Mouse (Mus musculus) 416B (cell line): ENCODE measurements around the gene Pip4k2c.

Source experiments
- DNase-seq: peaks from one replicate; pipeline ENCODE4 v3.0.0; 2011; ENCODE audit warnings: low read depth

Pip4k2c gene

GRCm38 (mm10) chr10:127211414-127211854 lies at the start of gene Pip4k2c:
TSS of gene Pip4k2c (minus strand) at chr10:127211585.
- peak; percentile 88 for DNase-seq

DNA sequence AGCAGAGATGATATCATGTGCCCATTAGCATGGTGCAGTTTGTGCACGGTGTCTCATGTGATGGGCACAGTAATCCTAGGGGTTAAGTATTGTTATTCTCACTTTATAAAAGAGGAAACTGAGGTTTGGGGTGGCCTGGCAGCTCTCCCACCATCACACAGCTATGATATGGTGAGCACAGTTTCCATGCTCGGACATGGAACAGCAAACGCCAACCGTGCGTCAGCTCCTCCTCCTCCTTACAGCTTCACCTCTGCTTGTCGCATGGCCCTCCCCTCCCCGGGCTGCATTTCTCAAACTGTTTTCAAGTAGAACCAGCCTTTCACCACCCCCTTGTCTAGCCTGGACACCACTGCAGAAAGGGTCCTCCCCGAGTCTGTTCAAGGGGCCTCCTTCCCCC lies 47.1 kb upstream of the Pip4k2c start:
- DNase-seq = no peak

- DNase-seq = no peak
Measured at GRCm38 (mm10) chr10:127257790-127258189, 46.4 kb upstream of the Pip4k2c start.

DNA sequence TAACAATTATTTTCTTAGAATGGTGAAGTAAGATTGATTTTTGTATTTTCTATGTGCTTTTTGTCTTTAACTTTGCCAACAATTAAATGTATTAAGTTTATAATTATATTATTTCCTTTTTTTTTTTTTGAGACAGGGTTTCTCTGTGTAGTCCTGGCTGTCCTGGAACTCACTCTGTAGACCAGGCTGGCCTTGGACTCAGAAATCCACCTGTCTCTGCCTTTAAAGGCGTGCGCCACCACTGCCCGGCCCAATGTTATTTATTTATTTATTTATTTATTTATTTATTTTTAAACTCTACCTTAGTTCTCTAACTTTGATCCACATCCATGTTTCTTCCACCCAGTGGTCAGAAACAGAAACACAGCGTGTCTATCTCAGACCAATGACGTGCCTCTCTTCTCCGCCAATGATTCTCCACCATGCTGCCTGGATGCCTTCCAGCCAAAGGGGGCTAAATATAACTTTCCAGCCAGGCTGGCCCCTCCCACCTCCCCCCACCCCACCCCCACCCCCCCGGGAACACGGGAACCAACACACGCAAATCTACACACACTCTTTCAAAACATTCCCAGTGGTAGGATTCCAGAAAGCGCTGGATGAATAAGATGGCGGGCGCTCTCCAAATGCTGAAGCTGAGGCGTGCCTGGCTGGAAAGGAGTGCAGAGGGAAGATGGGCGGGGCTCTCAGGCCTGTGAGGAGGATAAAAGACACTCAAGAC lies 44.4 kb upstream of the Pip4k2c start:
- no peak for DNase-seq

GRCm38 (mm10) chr10:127250810-127251209 lies 39.4 kb upstream of the Pip4k2c start:
- peak; percentile 59 for DNase-seq

- no peak for DNase-seq
Measured at GRCm38 (mm10) chr10:127238241-127238824, 26.9 kb upstream of the Pip4k2c start.

DNA sequence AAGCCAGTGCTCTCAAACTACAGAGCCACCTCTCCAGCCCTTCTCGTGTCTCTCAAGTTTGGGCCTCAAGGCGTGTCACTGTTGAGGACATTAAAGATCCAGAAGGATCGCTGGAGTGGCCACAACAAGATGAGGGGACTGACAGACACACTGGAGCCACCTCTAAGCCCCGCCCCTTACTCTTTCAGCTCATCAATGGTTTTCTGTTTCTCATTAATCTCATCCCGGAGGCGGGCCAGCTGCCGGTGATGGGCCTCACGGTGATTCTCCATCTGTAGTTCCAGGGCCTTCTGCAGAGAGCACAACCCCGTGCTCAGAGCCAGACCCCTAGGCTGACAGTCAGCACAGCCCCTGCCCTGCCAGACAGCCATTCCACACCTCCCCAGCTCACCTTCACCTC lies 25.2 kb upstream of the Pip4k2c start:
- DNase-seq = no peak

DNA sequence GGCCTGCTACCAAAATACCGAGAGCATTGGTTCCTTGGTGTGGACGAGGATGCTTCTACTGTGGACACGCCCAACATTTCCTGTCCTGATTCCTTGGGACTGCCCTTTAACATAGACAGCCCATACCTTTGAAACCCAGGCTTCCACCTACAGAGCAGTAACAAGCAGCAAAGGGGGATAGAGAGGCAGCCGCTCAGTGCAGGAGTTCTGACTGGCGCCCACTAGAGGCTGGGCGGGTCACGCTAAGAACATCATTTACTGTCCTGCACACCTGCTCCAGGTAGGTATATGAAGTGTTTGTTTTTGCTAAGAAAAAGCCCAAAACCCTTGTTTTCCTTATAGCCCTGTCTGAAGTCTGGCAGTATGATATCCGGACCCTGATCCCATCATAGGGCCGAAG lies 21.8 kb upstream of the Pip4k2c start:
- peak; percentile 42 for DNase-seq

- no peak for DNase-seq
Measured at GRCm38 (mm10) chr10:127231741-127232140, 20.4 kb upstream of the Pip4k2c start.

- peak; percentile 73 for DNase-seq
Measured at GRCm38 (mm10) chr10:127230693-127231092, 19.3 kb upstream of the Pip4k2c start.

DNA sequence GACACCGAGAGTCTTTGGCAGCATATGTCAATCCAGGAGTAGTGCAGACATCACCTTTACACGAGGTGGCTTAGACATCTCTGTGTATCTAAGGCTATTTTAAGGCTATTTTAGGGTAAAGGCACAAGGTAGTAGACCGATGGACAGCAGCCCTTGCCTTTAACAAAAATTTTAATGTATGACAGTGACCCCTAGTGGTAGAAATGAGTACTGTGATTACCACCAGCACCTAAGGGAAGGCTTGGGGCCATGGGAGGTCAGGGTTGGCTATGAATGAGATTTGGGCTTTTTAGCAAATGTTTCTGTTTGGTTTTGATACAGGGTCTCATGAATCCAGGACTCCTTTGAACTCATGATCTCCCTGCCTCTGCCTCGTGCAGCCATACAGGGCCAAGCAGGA lies 17.5 kb upstream of the Pip4k2c start:
- DNase-seq = peak; percentile 85

GRCm38 (mm10) chr10:127227163-127227562 lies 15.8 kb upstream of the Pip4k2c start:
- DNase-seq = peak; percentile 46

GRCm38 (mm10) chr10:127226318-127226895 lies 15.0 kb upstream of the Pip4k2c start:
- peak; percentile 36 for DNase-seq

- DNase-seq = peak; percentile 77
Measured at GRCm38 (mm10) chr10:127225732-127226131, 14.3 kb upstream of the Pip4k2c start.

- DNase-seq = no peak
Measured at GRCm38 (mm10) chr10:127225213-127225612, 13.8 kb upstream of the Pip4k2c start.

- DNase-seq = no peak
Measured at GRCm38 (mm10) chr10:127218339-127218738, 7.0 kb upstream of the Pip4k2c start.

DNA sequence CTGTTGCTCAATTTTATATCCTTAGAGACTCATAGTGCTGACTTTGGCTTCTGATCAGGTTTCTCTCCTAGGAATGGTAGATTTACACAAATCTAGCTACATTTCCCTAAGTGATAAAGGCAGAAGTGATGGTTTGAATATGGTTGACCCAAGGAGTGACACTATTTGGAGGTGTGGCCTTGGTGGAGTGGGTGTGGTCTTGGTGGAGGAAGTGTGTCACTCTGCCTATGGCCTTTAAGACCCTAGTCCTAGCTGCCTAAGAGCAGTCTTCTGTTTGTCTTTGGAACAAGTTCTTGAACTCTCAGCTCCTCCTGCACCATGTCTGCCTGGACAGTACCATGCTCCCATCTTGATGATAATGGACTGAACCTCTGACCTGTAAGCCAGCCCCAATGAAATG lies 5.8 kb upstream of the Pip4k2c start:
- no peak for DNase-seq

DNA sequence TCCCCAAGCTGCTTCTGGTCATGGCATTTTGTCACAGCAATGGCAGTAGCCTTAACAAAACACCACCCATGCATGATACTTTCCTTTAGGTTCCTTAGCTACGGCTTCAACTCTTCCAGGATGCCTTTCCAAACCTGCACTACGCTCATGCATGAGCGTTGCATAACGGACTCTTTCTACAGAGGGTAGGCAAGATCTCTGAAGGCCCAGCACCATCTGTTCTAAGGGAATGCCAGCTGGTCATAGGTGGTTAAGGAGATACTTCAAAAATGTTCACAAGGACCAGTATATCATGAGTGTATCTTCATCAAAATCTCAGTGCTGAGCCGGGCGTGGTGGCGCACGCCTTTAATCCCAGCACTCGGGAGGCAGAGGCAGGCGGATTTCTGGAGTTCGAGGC lies 5.1 kb upstream of the Pip4k2c start:
- no peak for DNase-seq

GRCm38 (mm10) chr10:127214422-127214803 lies 3.0 kb upstream of the Pip4k2c start:
- peak; percentile 47 for DNase-seq

GRCm38 (mm10) chr10:127213704-127214421 lies 2.5 kb upstream of the Pip4k2c start:
- DNase-seq = no peak

- DNase-seq = no peak
Measured at GRCm38 (mm10) chr10:127213272-127213671, 1.9 kb upstream of the Pip4k2c start.

GRCm38 (mm10) chr10:127210961-127211405 lies 402 bp downstream of the Pip4k2c start:
- DNase-seq = peak; percentile 49
